Mouse (Mus musculus) MEL (cell line): ENCODE measurements around the gene Atp6v1g1. TPM values are rescaled to one million over a fixed set of nuclear protein-coding genes. Genes with fewer than 3 reads are reported as not detected.

Experiments
- DNase-seq: peaks from one replicate; pipeline ENCODE4 v3.0.0; 2011; ENCODE audit warnings: low read depth, low spot score
- H3K27ac ChIP-seq: 2 replicates; pipeline ENCODE4 v1.5.1; 2012; ENCODE audit warnings: low read depth, mild to moderate bottlenecking, control low read depth, low read length, moderate library complexity; ENCODE audit not compliant: control insufficient read depth
- H3K27me3 ChIP-seq, 2 experiments: fragments of 150-350 bp in 1 of 2; sonication (generic) in 1 of 2; 2 replicates each; pipeline ENCODE4 v1.6.1; 2012; ENCODE audit warnings: low read length in 2 of 2, mild to moderate bottlenecking in 2 of 2, improper control_type of control experiment in 1 of 2, moderate library complexity in 1 of 2; ENCODE audit not compliant: insufficient read depth in 2 of 2, control insufficient read depth in 1 of 2
- H3K36me3 ChIP-seq, 2 experiments: 2 replicates each; pipeline ENCODE4 v1.6.1; 2012 to 2014; ENCODE audit warnings: low read length in 2 of 2, improper control_type of control experiment in 1 of 2, inconsistent platforms in 1 of 2, mild to moderate bottlenecking in 1 of 2; ENCODE audit not compliant: insufficient read depth in 2 of 2, control insufficient read depth in 1 of 2
- H3K4me1 ChIP-seq, 2 experiments: fragments of 150-350 bp in 1 of 2; sonication (generic) in 1 of 2; 2 replicates each; pipeline ENCODE4 v1.6.1; 2012; ENCODE audit warnings: low read length in 2 of 2, improper control_type of control experiment in 1 of 2, mild to moderate bottlenecking in 1 of 2; ENCODE audit not compliant: insufficient read depth in 2 of 2, control insufficient read depth in 1 of 2
- H3K4me3 ChIP-seq, 2 experiments: fragments of 150-350 bp in 1 of 2; sonication (generic) in 1 of 2; 2 replicates each; pipeline ENCODE4 v1.5.1; 2012; ENCODE audit warnings: low read depth in 2 of 2, low read length in 2 of 2, mild to moderate bottlenecking in 2 of 2, moderate library complexity in 2 of 2, control low read depth in 1 of 2, improper control_type of control experiment in 1 of 2; ENCODE audit not compliant: control insufficient read depth in 1 of 2, insufficient read depth in 1 of 2
- H3K79me2 ChIP-seq: 2 replicates; pipeline ENCODE4 v1.6.1; 2012; ENCODE audit warnings: mild to moderate bottlenecking, low read length, moderate library complexity; ENCODE audit not compliant: control insufficient read depth, poor library complexity, insufficient read depth
- H3K9ac ChIP-seq: 2 replicates; pipeline ENCODE4 v1.6.1; 2012; ENCODE audit warnings: low read depth, mild to moderate bottlenecking, control low read depth, low read length, moderate library complexity; ENCODE audit not compliant: control insufficient read depth, poor library complexity, severe bottlenecking
- H3K9me3 ChIP-seq: fragments of 150-350 bp; sonication (generic); replicated peaks from 2 replicates; pipeline ENCODE4 v1.6.1; 2012; ENCODE audit warnings: mild to moderate bottlenecking, low read length, improper control_type of control experiment, moderate library complexity; ENCODE audit not compliant: insufficient read depth
- BHLHE40 ChIP-seq: IDR thresholded peaks from 2 replicates; pipeline ENCODE4 v1.6.1; 2012; ENCODE audit warnings: low read depth, mild to moderate bottlenecking, inconsistent platforms, low read length, improper control_type of control experiment, borderline replicate concordance
- CHD1 ChIP-seq: IDR thresholded peaks from 2 replicates; pipeline ENCODE4 v1.6.1; 2012; ENCODE audit warnings: low read depth, mild to moderate bottlenecking, inconsistent platforms, low read length, improper control_type of control experiment
- CHD2 ChIP-seq: IDR thresholded peaks from 2 replicates; pipeline ENCODE4 v1.6.1; 2011; ENCODE audit warnings: low read length, improper control_type of control experiment
- E2F4 ChIP-seq: IDR thresholded peaks from 2 replicates; pipeline ENCODE4 v1.6.1; 2011; ENCODE audit warnings: low read depth, low read length, improper control_type of control experiment, borderline replicate concordance
- EP300 ChIP-seq, 2 experiments: IDR thresholded peaks; 2 replicates each; pipeline ENCODE4 v1.6.1; 2011; ENCODE audit warnings: improper control_type of control experiment in 2 of 2, low read length in 2 of 2, low read depth in 1 of 2, mild to moderate bottlenecking in 1 of 2
- ETS1 ChIP-seq: IDR thresholded peaks from 2 replicates; pipeline ENCODE4 v1.6.1; 2012; ENCODE audit warnings: low read depth, mild to moderate bottlenecking, inconsistent platforms, low read length, improper control_type of control experiment, moderate library complexity
- GABPA ChIP-seq: IDR thresholded peaks from 2 replicates; pipeline ENCODE4 v1.6.1; 2012; ENCODE audit warnings: low read depth, mild to moderate bottlenecking, inconsistent platforms, low read length, improper control_type of control experiment, moderate library complexity
- HCFC1 ChIP-seq: IDR thresholded peaks from 2 replicates; pipeline ENCODE4 v1.6.1; 2012; ENCODE audit warnings: low read depth, mild to moderate bottlenecking, inconsistent platforms, low read length, improper control_type of control experiment, moderate library complexity
- JUND ChIP-seq: IDR thresholded peaks from 2 replicates; pipeline ENCODE4 v1.6.1; 2011; ENCODE audit warnings: low read depth, mild to moderate bottlenecking, improper control_type of control experiment, low read length
- MXI1 ChIP-seq: IDR thresholded peaks from 2 replicates; pipeline ENCODE4 v1.6.1; 2011; ENCODE audit warnings: mild to moderate bottlenecking, low read depth, low read length, improper control_type of control experiment
- MYB ChIP-seq: IDR thresholded peaks from 2 replicates; pipeline ENCODE4 v1.6.1; 2011; ENCODE audit warnings: mild to moderate bottlenecking, low read depth, low read length, improper control_type of control experiment
- MYC ChIP-seq: IDR thresholded peaks from 2 replicates; pipeline ENCODE4 v1.6.1; 2011; ENCODE audit warnings: low read depth, mild to moderate bottlenecking, low read length, improper control_type of control experiment, moderate library complexity
- NELFE ChIP-seq: IDR thresholded peaks from 2 replicates; pipeline ENCODE4 v1.6.1; 2011; ENCODE audit warnings: low read depth, low read length, improper control_type of control experiment
- NRF1 ChIP-seq: IDR thresholded peaks from 2 replicates; pipeline ENCODE4 v1.6.1; 2014; ENCODE audit warnings: low read depth, mild to moderate bottlenecking, inconsistent platforms, low read length, improper control_type of control experiment, moderate library complexity; ENCODE audit not compliant: poor library complexity, insufficient read depth, severe bottlenecking
- POLR2A ChIP-seq, 2 experiments: IDR thresholded peaks; 2 replicates each; pipeline ENCODE4 v1.6.1; 2011 to 2012; ENCODE audit warnings: low read length in 2 of 2, mild to moderate bottlenecking in 2 of 2, control low read depth in 1 of 2, improper control_type of control experiment in 1 of 2, low read depth in 1 of 2, moderate library complexity in 1 of 2; ENCODE audit not compliant: control insufficient read depth in 1 of 2, insufficient read depth in 1 of 2, poor library complexity in 1 of 2
- POLR2AphosphoS2 ChIP-seq: IDR thresholded peaks from 2 replicates; pipeline ENCODE4 v1.6.1; 2011; ENCODE audit warnings: low read length, improper control_type of control experiment
- POLR2AphosphoS5 ChIP-seq: IDR thresholded peaks from 2 replicates; pipeline ENCODE4 v1.6.1; 2012; ENCODE audit warnings: low read depth, borderline replicate concordance, mild to moderate bottlenecking, inconsistent platforms, low read length, moderate library complexity, mixed read lengths
- RAD21 ChIP-seq: IDR thresholded peaks from 2 replicates; pipeline ENCODE4 v1.6.1; 2011; ENCODE audit warnings: mild to moderate bottlenecking, low read depth, low read length, improper control_type of control experiment
- RCOR1 ChIP-seq: IDR thresholded peaks from 2 replicates; pipeline ENCODE4 v1.6.1; 2012; ENCODE audit warnings: low read depth, mild to moderate bottlenecking, inconsistent platforms, low read length, improper control_type of control experiment
- SIN3A ChIP-seq: IDR thresholded peaks from 2 replicates; pipeline ENCODE4 v1.6.1; 2012; ENCODE audit warnings: low read length, improper control_type of control experiment, inconsistent platforms
- SMC3 ChIP-seq: IDR thresholded peaks from 2 replicates; pipeline ENCODE4 v1.6.1; 2011; ENCODE audit warnings: low read depth, low read length, improper control_type of control experiment
- TBP ChIP-seq: IDR thresholded peaks from 2 replicates; pipeline ENCODE4 v1.8.0; 2011; ENCODE audit warnings: low read depth, low read length, improper control_type of control experiment
- TCF12 ChIP-seq: IDR thresholded peaks from 2 replicates; pipeline ENCODE4 v1.6.1; 2014; ENCODE audit warnings: low read depth, mild to moderate bottlenecking, inconsistent platforms, low read length, improper control_type of control experiment, moderate library complexity
- UBTF ChIP-seq: IDR thresholded peaks from 2 replicates; pipeline ENCODE4 v1.6.1; 2012; ENCODE audit warnings: low read depth, mild to moderate bottlenecking, inconsistent platforms, low read length, improper control_type of control experiment, moderate library complexity, borderline replicate concordance; ENCODE audit not compliant: insufficient read depth
- USF1 ChIP-seq: IDR thresholded peaks from 2 replicates; pipeline ENCODE4 v1.6.1; 2014; ENCODE audit warnings: low read depth, mild to moderate bottlenecking, inconsistent platforms, low read length, improper control_type of control experiment, moderate library complexity
- USF2 ChIP-seq, 2 experiments: IDR thresholded peaks; 2 replicates each; pipeline ENCODE4 v1.6.1; 2011 to 2012; ENCODE audit warnings: improper control_type of control experiment in 2 of 2, low read length in 2 of 2, borderline replicate concordance in 1 of 2, inconsistent platforms in 1 of 2, low read depth in 1 of 2, mild to moderate bottlenecking in 1 of 2; ENCODE audit not compliant: insufficient read depth in 1 of 2
- ZNF384 ChIP-seq: IDR thresholded peaks from 2 replicates; pipeline ENCODE4 v1.6.1; 2012; ENCODE audit warnings: low read depth, mild to moderate bottlenecking, inconsistent platforms, low read length, improper control_type of control experiment
- polyA plus RNA-seq, 2 experiments: library from polyadenylated mRNA; stranded (reverse) in 1 of 2; unstranded in 1 of 2; fragments of >175 nt in 1 of 2; fragments of >200 nt in 1 of 2; gene quantifications; 2 replicates each; pipeline versions ENCODE4 v1.2.1 to v1.2.4; 2012; ENCODE audit warnings: low replicate concordance in 2 of 2, low read depth in 1 of 2; ENCODE audit not compliant: insufficient read length in 2 of 2, insufficient read depth in 1 of 2, missing spikeins in 1 of 2
- total RNA-seq: library from RNA; depleted of rRNA; stranded (reverse); fragments of 300-350 nt; gene quantifications from 2 replicates; pipeline ENCODE4 v1.2.3, GENCODE M21; 2012; rRNA removed

The Atp6v1g1 gene
- total RNA-seq (146 and 164 TPM in 2 replicates), polyA plus RNA-seq (100 to 1,000 TPM in 1 of 2 experiments, not detected in 1; 122 TPM)

DNA sequence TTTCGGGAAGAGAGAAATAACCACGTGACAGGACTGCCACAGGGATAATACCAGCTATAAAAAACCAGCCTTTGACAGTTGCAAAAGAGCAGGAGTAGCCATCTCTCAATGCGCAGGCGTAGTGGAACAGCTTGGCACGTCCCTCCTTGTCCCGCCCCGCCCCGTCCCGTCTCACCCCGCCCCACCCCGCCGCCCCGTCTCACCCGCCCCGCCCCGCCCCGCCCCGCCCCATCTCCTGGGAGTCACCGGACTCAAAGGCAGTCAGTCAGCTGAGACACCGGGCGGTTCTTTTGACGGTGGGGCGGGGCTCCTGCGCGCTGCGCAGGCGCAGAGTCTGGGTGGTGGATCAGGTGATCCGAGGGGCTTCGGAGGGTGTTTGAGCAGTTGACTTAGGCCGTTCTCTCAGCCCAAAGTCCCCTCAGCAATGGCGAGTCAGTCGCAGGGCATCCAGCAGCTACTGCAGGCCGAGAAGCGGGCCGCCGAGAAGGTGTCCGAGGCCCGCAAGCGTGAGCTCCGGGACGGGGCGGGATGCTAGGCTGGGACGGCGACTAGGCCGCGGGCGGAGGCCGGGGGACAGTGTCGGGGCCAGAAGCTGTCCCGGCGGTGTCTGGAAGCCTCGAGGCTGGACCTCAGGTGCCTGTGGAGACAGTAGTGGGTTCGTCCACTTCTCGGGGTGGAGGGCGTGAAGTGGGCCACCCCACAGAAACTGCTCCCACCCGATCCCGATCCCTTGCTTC is at the start of gene Atp6v1g1:
Atp6v1g1 (plus strand) TSS at position 279 of the 737 bp plus-strand sequence.
- Histone ChIP-seq H3K9ac (peak within 1 kb of the TSS; percentile 98), H3K27me3 (no peaks in the 10 kb centered on the region; a peak in 1 of 4 replicates), H3K36me3 (peaks cover 11 to 15% of the 10 kb centered on the region in 2 experiments), H3K9me3 (no peaks in the 10 kb centered on the region), H3K27ac (peak within 1 kb of the TSS; percentile 41), H3K79me2 (peaks cover 25% of the 10 kb centered on the region), H3K4me3 (peak within 1 kb of the TSS; percentile 98 to 100), H3K4me1 (peaks cover 0 to 17% of the 10 kb centered on the region in 2 experiments; a peak in 3 of 4 replicates)
- DNase-seq = peak; percentile 92
- TF ChIP-seq ETS1 = peak; percentile 49; the same call in 1 of the 2 replicates
- TF ChIP-seq POLR2AphosphoS5 = no peak
- TF ChIP-seq TBP = 0 out of 2 replicates have a peak, but pooled peaks have one; percentile 38
- 0 out of 2 replicates have a peak, but pooled peaks have one; percentile 4 for TF ChIP-seq ZNF384
- TF ChIP-seq EP300 (IDR thresholded peaks at IDR 0.05; ENCODE audit: low read depth in 1 of 2, low read length in 2 of 2) = no peak
- no peak for TF ChIP-seq CHD2
- TF ChIP-seq TCF12 = no peak
- no peak for TF ChIP-seq GABPA
- peak; percentile 57 to 67; a peak in 3 of 4 replicates for TF ChIP-seq POLR2A (IDR thresholded peaks at IDR 0.05; ENCODE audit: control insufficient read depth in 1 of 2, insufficient read depth in 1 of 2, low read depth in 1 of 2, low read length in 2 of 2, poor library complexity in 1 of 2)
- TF ChIP-seq SMC3 = no peak
- TF ChIP-seq MYB = no peak
- TF ChIP-seq USF2 (IDR thresholded peaks at IDR 0.05; ENCODE audit: borderline replicate concordance in 1 of 2, insufficient read depth in 1 of 2, low read depth in 1 of 2, low read length in 2 of 2) = 0 out of 4 replicates have a peak, but pooled peaks of 1 of the 2 experiments have one; percentile 48
- TF ChIP-seq SIN3A = peak; percentile 33; the same call in 1 of the 2 replicates
- TF ChIP-seq POLR2AphosphoS2 = no peak
- no peak for TF ChIP-seq E2F4
- TF ChIP-seq JUND = no peak
- TF ChIP-seq NELFE = peak; percentile 54
- TF ChIP-seq USF1 = peak; percentile 77
- TF ChIP-seq RAD21 = no peak
- TF ChIP-seq NRF1 = peak; percentile 76
- no peak for TF ChIP-seq RCOR1
- TF ChIP-seq MXI1 = peak; percentile 87
- TF ChIP-seq HCFC1 = peak; percentile 72
- TF ChIP-seq BHLHE40 = no peak
- TF ChIP-seq UBTF = 0 out of 2 replicates have a peak, but pooled peaks have one; percentile 42
- no peak for TF ChIP-seq MYC
- TF ChIP-seq CHD1 = no peak
